Mouse (Mus musculus): ENCODE data around the gene Pcnx3. TPM values are rescaled to one million over a fixed set of nuclear protein-coding genes. Genes with fewer than 3 reads are reported as not detected.
A peak's percentile ranks its signal among the peaks of the same experiment; 100 is the strongest.

Pcnx3 gene
- polyA plus RNA-seq, 1 experiment from 2014 or later, result 14.8 TPM

DNA sequence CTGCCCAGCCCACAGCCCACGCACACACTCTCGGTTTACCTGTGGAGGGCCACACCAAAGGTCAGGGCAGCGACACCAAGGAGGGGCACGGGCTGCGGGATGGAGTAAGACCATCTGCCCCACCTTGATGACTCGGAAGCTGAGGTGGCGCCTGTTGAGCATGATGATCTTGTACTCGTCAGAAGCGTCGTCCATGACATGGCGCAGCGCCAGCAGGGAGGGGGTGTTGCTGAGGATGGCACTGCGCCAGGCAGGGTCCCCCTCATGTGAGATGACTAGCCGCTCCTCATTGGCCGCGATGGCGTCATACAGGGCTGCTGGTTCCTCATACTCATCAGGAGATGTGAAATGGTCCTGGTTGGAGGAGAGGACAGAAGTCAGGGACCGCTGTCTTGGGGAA, 22.3 kb downstream of the Pcnx3 start:
- 89% methylated on average over 18 of the region's 18 CpGs for WGBS
- no peak overlapping the region for H3K4me3 ChIP-seq (replicated peaks; ENCODE audit: low read depth, low read length)
- no peak for TF ChIP-seq CTCF (IDR thresholded peaks at IDR 0.05; ENCODE audit: low read depth)
- H3K9me3 ChIP-seq (replicated peaks; ENCODE audit: low read length), result no peaks in the 10 kb centered on the region
- peaks cover 32% of the 10 kb centered on the region; the same call in 1 of the 2 replicates for H3K36me3 ChIP-seq (ENCODE audit: insufficient read depth, low read length)
- no peak overlapping the region for H3K27ac ChIP-seq
- H3K9ac ChIP-seq (ENCODE audit: low read depth, low read length), result no peak overlapping the region
- no peak for DNase-seq (ENCODE audit: low spot score)
- H3K4me2 ChIP-seq (ENCODE audit: low read length), result no peak overlapping the region
- no peaks in the 10 kb centered on the region for H3K27me3 ChIP-seq (ENCODE audit: insufficient read depth, low read length)
- H3K4me1 ChIP-seq (replicated peaks; ENCODE audit: insufficient read depth, low read length), result 0 out of 2 replicates have a peak, but pooled peaks cover 4% of the 10 kb centered on the region
- ATAC-seq (replicated peaks; ENCODE audit: low FRiP score, low read depth), result no peak

DNA sequence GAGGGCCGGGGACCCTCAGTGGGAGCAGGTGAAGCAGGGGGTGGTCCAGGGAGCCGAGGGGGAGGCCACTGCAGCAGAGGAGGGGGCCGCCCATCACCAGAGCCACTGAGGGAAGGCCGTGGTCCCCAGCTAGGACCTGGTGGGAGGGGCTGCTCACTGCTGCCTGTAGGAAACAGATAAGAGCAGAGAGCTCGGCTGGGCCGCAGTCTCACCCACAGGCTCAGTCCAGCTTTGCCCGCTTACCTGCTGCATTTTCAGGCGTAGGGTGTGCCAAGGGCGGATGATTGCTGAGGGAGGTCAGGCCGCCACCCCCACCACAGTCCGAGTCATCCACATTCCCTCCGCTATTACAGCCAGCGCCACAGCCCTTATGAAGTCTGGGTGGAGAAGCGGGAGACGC, 23.2 kb downstream of the Pcnx3 start:
- no peak for ATAC-seq (replicated peaks; ENCODE audit: low FRiP score, low read depth)
- no peak overlapping the region for H3K9ac ChIP-seq (ENCODE audit: low read depth, low read length)
- no peak overlapping the region for H3K27ac ChIP-seq
- H3K36me3 ChIP-seq (ENCODE audit: insufficient read depth, low read length), result peaks cover 25% of the 10 kb centered on the region; the same call in 1 of the 2 replicates
- H3K4me1 ChIP-seq (replicated peaks; ENCODE audit: insufficient read depth, low read length), result 0 out of 2 replicates have a peak, but pooled peaks cover 4% of the 10 kb centered on the region
- no peak overlapping the region for H3K4me3 ChIP-seq (replicated peaks; ENCODE audit: low read depth, low read length)
- WGBS, result 86% methylated on average over 15 of the region's 15 CpGs
- TF ChIP-seq CTCF (IDR thresholded peaks at IDR 0.05; ENCODE audit: low read depth), result no peak
- no peak overlapping the region for H3K4me2 ChIP-seq (ENCODE audit: low read length)
- DNase-seq (ENCODE audit: low spot score), result no peak
- H3K27me3 ChIP-seq (ENCODE audit: insufficient read depth, low read length), result no peaks in the 10 kb centered on the region
- no peaks in the 10 kb centered on the region for H3K9me3 ChIP-seq (replicated peaks; ENCODE audit: low read length)

DNA sequence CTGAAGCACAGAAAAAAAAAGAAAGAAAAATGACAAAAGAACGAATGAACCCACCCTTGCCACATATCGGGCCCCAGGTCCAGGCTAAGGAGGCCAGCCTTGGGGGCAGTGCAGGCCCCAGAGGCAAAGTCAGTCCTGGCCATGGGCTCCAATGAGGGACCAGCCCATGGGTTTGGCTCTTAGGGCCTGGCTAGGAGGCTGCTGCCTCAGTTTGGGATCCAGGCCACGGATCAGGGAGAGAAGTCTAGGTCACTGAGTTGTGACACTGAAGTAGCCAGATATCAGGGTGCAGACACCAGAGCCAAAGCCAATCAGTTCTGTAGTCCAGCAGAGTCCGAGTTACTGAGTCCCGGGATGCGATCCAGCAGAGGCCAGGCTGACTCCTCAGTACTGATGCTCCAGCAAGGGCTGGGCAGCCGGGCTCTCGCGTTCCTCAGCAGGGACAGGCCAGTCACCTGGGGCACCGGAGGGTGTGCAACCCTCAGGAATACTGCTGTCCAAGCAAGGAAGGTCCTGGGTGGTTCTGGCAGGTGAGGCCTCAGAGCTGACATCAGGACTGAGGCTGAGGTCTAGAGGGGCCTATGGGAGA, 23.9 kb downstream of the Pcnx3 start:
- H3K4me3 ChIP-seq (replicated peaks; ENCODE audit: low read depth, low read length), result no peak overlapping the region
- H3K9me3 ChIP-seq (replicated peaks; ENCODE audit: low read length), result no peaks in the 10 kb centered on the region
- no peak for TF ChIP-seq CTCF (IDR thresholded peaks at IDR 0.05; ENCODE audit: low read depth)
- ATAC-seq (replicated peaks; ENCODE audit: low FRiP score, low read depth) (no peak), DNase-seq (ENCODE audit: low spot score) (no peak)
- no peak overlapping the region for H3K4me2 ChIP-seq (ENCODE audit: low read length)
- 95% methylated on average over 10 of the region's 10 CpGs for WGBS
- H3K9ac ChIP-seq (ENCODE audit: low read depth, low read length), result no peak overlapping the region
- H3K36me3 ChIP-seq (ENCODE audit: insufficient read depth, low read length), result peaks cover 24% of the 10 kb centered on the region; the same call in 1 of the 2 replicates
- 0 out of 2 replicates have a peak, but pooled peaks cover 4% of the 10 kb centered on the region for H3K4me1 ChIP-seq (replicated peaks; ENCODE audit: insufficient read depth, low read length)
- no peaks in the 10 kb centered on the region for H3K27me3 ChIP-seq (ENCODE audit: insufficient read depth, low read length)
- no peak overlapping the region for H3K27ac ChIP-seq

DNA sequence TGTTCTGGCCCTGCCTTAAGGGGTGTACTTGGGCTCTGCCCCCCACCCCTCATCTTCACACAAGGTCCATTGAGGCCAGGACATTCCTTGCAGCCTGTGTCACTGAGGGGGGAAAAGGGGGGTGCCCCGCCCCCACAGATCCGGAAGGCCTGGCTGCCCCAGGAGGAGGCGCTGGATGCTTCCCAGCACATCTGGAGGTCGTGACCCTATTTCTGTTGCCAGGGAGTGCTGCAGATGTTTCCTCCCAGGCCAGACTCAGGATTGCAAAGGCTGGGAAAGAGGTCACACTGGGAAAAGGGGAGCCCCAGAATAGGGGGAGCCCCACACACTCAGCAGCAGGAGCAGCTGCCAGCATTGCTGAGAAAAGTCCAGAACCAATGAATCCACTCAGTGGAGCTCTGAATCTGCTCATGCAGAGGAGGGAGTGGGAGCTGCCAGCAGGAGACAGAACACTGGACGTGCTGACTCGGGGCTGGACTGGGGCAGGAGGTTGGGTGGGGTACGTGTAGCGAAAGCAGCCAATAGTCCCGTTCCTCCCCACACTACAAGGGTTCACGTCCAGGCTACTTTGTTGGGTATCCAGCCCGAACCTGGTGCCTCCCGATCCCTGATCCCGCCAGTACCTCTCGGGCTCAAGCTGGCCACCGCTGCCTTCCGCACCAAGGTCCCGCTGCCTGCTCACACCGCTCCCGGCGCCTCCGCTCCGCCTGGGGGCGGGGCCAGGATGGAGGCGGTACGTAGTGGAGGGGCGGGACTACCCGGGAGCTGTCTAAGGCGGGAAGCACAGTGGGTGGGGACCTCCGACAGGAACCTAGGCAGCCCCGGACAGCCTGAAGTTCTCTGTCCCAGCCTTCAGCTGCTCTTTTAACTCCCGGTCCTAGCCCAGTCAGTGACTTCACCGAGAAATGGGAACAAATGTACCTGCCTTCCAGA, 25.5 kb downstream of the Pcnx3 start, which contains the start of gene Sipa1:
Sipa1 (minus strand) TSS at position 727 of the 933 bp plus-strand sequence.
- H3K9ac ChIP-seq (ENCODE audit: low read depth, low read length), result peak within 1 kb of the TSS; percentile 54
- DNase-seq (ENCODE audit: low spot score) (peak; percentile 95), ATAC-seq (replicated peaks; ENCODE audit: low FRiP score, low read depth) (peak; percentile 86)
- peaks cover 21% of the 10 kb centered on the region; the same call in 1 of the 2 replicates for H3K36me3 ChIP-seq (ENCODE audit: insufficient read depth, low read length)
- H3K4me3 ChIP-seq (replicated peaks; ENCODE audit: low read depth, low read length), result peak within 1 kb of the TSS; percentile 39
- no peaks in the 10 kb centered on the region for H3K9me3 ChIP-seq (replicated peaks; ENCODE audit: low read length)
- H3K27ac ChIP-seq, result peak within 1 kb of the TSS; percentile 84
- peak; percentile 34 for TF ChIP-seq CTCF (IDR thresholded peaks at IDR 0.05; ENCODE audit: low read depth)
- 0 out of 2 replicates have a peak, but pooled peaks cover 4% of the 10 kb centered on the region for H3K4me1 ChIP-seq (replicated peaks; ENCODE audit: insufficient read depth, low read length)
- peak within 1 kb of the TSS; percentile 55 for H3K4me2 ChIP-seq (ENCODE audit: low read length)
- under 1% methylated on average over 32 of the region's 32 CpGs for WGBS
- H3K27me3 ChIP-seq (ENCODE audit: insufficient read depth, low read length), result no peaks in the 10 kb centered on the region

DNA sequence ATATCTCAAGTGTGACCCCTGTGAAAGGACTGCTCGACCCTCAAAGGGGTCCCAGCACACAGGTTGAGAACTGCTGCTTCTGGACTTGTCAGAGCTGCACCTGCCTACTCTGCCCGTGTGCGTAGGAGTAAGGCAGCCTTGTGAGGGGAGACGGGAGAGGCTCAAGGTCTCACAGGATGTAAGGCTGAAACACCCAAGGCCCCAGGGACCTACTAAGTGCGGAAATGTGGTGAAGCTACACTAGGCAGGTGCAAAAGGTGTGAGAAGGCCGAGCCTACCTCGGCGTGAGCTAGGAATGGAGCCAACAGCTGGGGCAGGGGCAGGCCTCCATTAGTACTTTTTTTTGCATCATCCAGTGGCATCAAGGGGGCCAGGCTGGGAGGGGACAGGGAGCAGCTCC, 26.4 kb downstream of the Pcnx3 start:
- no peaks in the 10 kb centered on the region for H3K9me3 ChIP-seq (replicated peaks; ENCODE audit: low read length)
- 0 out of 2 replicates have a peak, but pooled peaks cover 4% of the 10 kb centered on the region for H3K4me1 ChIP-seq (replicated peaks; ENCODE audit: insufficient read depth, low read length)
- H3K27ac ChIP-seq, result peak overlapping the region; percentile 84; the same call in 1 of the 2 replicates
- H3K4me3 ChIP-seq (replicated peaks; ENCODE audit: low read depth, low read length), result peak overlapping the region; percentile 39; the same call in 1 of the 2 replicates
- TF ChIP-seq CTCF (IDR thresholded peaks at IDR 0.05; ENCODE audit: low read depth), result no peak
- H3K9ac ChIP-seq (ENCODE audit: low read depth, low read length), result 0 out of 2 replicates have a peak overlapping the region, but pooled peaks have one; percentile 29
- DNase-seq (ENCODE audit: low spot score) (no peak), ATAC-seq (replicated peaks; ENCODE audit: low FRiP score, low read depth) (no peak)
- 68% methylated on average over 8 of the region's 8 CpGs for WGBS
- H3K4me2 ChIP-seq (ENCODE audit: low read length), result peak overlapping the region; percentile 55
- peaks cover 14% of the 10 kb centered on the region; the same call in 1 of the 2 replicates for H3K36me3 ChIP-seq (ENCODE audit: insufficient read depth, low read length)
- H3K27me3 ChIP-seq (ENCODE audit: insufficient read depth, low read length), result no peaks in the 10 kb centered on the region

Data from kidney, postnatal 0 days (tissue).